ENCODE assay signal across 28 mouse cellular contexts in the genomic region with DNA sequence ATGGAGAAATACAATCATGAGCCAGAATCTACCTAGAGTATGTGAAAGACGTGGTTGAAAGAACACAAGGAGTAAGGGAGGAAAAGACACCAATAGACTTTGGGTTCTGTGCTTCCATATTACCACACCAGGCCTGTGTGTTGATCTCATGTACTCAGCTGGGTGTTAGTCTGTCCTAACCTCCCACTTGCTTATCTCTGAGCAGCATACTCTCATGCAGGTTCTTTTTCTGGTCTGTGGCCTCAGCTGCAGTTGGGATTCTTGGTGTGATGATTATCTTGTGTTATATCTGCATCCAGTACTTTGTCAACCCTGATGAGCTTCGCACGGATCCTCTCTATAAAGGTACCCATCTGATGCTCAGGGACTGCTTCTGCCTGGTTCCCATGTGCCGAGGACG. TPM values are rescaled to one million over a fixed set of nuclear protein-coding genes. Genes with fewer than 3 reads are reported as not detected.
"Had no signal": no experiment of that assay in that cellular context is flagged by ENCODE, and none has a peak within 500 bp of the region (broad histone marks: within the 10 kb centered on the region; RNA-seq: fewer than 3 reads in every experiment).

No protein-coding gene starts in this region.

- H3K9me3 ChIP-seq: intestine, embryonic 15.5 days; kidney, embryonic 15.5 days; limb, embryonic 10.5 days; limb, embryonic 13.5 days; megakaryocyte, embryonic 14.5 days had no signal

- H3K27me3 ChIP-seq: intestine, embryonic 15.5 days; kidney, embryonic 15.5 days; limb, embryonic 13.5 days had no signal

- ATAC-seq: intestine, embryonic 15.5 days; lung, postnatal 0 days had no signal

- H3K4me2 ChIP-seq: intestine, embryonic 15.5 days; kidney, embryonic 15.5 days; limb, embryonic 13.5 days; lung, embryonic 14.5 days; midbrain, embryonic 11.5 days had no signal

- DNase-seq: kidney, adult 11 months; kidney, adult 8-10 months; kidney, postnatal 10 days; kidney, postnatal 36 days; lung, embryonic 14.5 days; midbrain, embryonic 14.5 days; right cerebral cortex, postnatal 4 days; thymus, adult 2 months; thymus, postnatal 14 days; thymus, postnatal 4 days had no signal

- H3K36me3 ChIP-seq: intestine, embryonic 15.5 days; kidney, embryonic 15.5 days; limb, embryonic 10.5 days; limb, embryonic 13.5 days had no signal

- H3K4me3 ChIP-seq: intestine, embryonic 15.5 days; kidney, embryonic 15.5 days; limb, embryonic 10.5 days; limb, embryonic 13.5 days; megakaryocyte, embryonic 14.5 days had no signal

- H3K4me1 ChIP-seq: intestine, embryonic 15.5 days; kidney, embryonic 15.5 days; limb, embryonic 10.5 days; limb, embryonic 13.5 days had no signal

- H3K9ac ChIP-seq: intestine, embryonic 15.5 days; kidney, embryonic 15.5 days; limb, embryonic 13.5 days; lung, embryonic 14.5 days had no signal

- H3K27ac ChIP-seq: intestine, embryonic 15.5 days; kidney, embryonic 15.5 days; limb, embryonic 10.5 days; limb, embryonic 13.5 days; macrophage; stomach, postnatal 0 days had no signal

RNA-seq across cellular contexts. Expression of a gene that starts 13.3 kb away (rescaled TPM):
- total RNA-seq: layer of hippocampus, adult 18-20 months; layer of hippocampus, postnatal 14 days; left cerebral cortex, adult 8-10 months; left cerebral cortex, postnatal 14 days; liver, adult 2 months; midbrain, postnatal 0 days had no signal
- polyA plus RNA-seq: intestine, embryonic 15.5 days; kidney, embryonic 15.5 days; limb, embryonic 10.5 days; limb, embryonic 13.5 days; liver, adult 2 months; lung, embryonic 14.5 days; lung, postnatal 0 days; macrophage; midbrain, embryonic 11.5 days; midbrain, embryonic 14.5 days; midbrain, postnatal 0 days; neural tube, embryonic 11.5 days; neural tube, embryonic 14.5 days; stomach, embryonic 14.5 days; stomach, postnatal 0 days; thymus, adult 2 months had no signal
